Mouse (Mus musculus): ENCODE results near the gene Gnb1.
"Not testable (repeated sequence)": the region's sequence is repeated elsewhere in the genome, so short reads cannot be mapped to it uniquely, and the experiment has no call there.

The Gnb1 gene

DNA sequence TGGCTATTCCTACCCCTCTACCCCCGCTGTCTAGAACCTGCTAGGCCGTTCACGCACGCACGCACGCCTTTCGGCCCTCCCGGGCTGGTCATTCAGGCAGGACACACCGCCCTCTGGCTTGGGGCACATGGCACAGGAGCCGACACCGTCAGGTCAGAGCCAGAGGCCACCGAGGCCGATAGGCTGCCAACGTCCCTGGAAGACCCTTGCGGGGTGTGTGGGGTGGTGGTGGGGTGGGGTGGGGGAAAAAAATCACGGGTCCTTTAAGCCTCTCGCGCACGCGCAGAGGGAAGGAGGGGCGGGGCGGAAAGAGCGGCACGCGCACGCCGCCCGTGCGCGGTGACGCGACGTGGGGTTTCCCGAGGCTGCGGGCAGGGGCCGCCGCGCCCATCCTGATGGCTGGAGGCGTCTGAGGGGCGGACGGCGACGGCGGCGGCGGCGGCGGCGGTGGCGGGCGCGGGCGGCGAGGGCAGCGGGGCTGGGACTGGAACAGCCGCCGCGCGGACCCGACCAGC, at the start of gene Gnb1:
Gnb1 (plus strand) TSS at position 372 of the 515 bp plus-strand sequence.
- DNase-seq (ENCODE audit: low read depth, low spot score) = peak; percentile 88

DNA sequence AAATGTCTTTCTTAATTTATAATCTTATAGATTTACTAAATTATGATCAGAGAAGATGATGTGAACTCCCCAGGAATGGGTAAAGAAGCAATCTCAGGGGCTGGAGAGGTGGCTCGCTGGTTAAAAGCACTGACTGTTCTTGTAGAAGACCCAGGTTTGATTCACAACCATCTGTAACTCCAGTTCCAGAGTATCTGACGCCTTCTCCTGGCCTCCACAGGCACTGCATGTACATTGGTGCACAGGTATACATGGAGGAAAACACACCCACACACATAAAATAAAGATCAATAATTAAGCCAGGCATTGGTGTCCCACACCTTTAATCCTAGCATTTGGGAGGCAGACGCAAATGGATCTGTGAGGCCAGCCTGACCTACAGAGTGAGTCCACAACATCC, 48.4 kb upstream of the Gnb1 start:
- no peak for DNase-seq (ENCODE audit: low read depth, low spot score)

DNA sequence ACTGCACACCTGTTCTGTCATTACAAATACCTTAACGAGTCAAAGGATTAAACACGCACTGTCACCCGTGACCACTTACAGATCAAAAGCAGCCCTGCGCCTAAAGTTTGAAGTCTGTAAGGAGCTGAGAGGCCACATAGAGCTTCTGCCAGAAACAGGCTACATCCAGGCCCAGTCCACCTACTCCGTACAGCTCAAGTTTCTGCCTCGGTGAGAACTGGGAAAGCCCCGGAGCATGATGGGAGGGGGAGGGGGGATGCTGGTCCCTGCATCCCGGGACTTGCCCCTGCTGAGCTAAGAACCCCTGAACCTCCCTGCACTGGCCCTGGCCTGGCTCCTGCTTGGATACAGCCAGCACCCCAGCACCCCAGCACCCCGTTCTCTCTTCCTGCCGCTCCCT, 39.6 kb upstream of the Gnb1 start:
- DNase-seq (ENCODE audit: low read depth, low spot score) = no peak

DNA sequence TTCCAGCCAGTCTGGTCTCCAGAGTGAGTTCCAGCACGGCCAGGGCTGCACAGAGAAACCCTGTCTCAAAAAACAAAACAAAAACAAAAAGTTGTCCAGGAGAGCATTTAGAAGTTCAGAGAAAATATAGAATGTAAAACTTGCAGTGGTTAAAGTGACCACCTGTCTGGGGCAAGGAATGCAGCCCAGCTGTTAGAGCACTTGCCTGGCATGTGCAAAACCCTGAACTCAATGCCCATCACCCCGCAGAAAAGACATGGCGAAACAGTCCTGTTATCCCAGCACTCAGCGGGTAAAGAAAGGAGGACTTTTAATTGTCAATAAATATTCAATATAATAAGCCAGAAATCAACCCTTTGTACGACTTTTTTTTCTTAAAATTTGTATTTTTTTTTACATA, 32.6 kb upstream of the Gnb1 start:
- no peak for DNase-seq (ENCODE audit: low read depth, low spot score)

DNA sequence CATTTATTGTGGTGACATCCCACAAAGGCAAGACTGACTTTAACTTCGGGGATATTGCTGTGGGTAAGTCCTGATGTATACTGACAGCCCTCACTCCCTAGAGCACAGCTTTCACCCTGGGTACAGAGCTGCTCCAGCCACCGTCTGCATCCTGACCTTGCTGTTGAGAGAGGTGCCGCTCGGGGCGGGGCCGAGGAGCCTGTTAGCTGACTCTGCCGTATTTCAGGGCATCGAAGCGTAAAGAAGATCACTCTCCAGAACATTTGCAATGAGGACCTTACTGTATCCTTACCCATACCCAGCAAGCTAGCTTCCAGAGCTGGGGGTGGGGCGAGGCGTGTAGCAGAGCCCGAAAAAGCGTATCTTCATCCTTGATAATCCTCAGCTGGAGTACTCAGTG, 28.1 kb upstream of the Gnb1 start:
- no peak for DNase-seq (ENCODE audit: low read depth, low spot score)

DNA sequence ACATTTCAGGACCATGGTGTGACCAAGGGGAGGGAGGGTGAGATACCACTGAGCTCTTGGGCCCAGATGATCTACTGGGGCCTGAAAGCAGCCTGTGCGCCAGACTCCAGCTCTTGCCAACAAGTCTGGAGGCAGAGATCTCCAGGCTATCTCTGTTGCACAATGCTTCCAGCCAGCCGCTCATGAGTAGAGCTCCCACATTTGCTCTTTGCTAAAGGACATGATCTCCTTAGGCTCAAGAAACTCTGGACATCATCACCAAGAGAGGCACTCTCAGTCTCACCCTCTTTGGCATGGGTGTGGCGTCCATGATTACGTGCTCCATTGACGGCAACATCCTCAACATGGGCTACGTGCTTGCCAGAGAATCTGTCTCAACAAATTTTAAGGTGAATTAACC, 27.6 kb upstream of the Gnb1 start:
- DNase-seq (ENCODE audit: low read depth, low spot score) = no peak

DNA sequence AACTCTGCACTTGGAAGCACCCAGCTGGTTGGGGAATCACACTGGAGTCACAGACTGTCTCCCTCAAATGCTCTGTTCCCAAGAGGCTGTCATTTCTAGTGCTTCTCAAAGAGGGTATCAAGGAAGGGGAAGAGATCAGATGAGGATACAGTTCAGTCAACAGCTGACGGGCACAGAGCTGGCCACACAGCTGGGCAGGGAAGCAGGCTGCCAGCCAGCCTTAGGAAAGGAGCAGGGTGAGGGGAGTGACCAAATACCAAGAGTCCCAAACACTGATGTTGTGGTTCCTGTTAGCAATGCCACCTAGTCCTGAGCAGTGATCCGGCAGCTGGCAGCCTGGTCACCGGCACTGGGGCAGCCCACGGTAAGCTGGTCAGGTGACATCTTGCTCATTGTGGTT, 27.1 kb upstream of the Gnb1 start:
- no peak for DNase-seq (ENCODE audit: low read depth, low spot score)

DNA sequence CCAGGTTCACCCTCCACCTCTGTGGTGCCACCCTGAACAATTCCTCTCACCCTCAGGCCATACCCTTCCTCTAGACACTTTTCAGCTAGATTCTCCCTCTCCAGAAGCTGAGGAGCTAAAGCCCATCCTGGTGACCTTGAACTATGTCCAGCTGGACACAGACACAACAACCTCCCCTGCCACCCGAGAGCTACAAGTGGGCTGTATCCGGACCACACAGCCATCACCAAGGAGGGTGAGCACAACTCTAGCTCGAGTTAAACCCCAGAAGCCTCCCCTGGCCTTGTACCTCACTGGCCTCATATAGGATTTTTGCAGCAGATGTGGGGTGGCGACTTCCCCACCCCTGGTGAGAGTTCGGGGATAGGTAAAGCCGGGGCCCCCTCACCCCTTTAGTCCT, 25.6 kb upstream of the Gnb1 start:
- DNase-seq (ENCODE audit: low read depth, low spot score) = no peak

DNA sequence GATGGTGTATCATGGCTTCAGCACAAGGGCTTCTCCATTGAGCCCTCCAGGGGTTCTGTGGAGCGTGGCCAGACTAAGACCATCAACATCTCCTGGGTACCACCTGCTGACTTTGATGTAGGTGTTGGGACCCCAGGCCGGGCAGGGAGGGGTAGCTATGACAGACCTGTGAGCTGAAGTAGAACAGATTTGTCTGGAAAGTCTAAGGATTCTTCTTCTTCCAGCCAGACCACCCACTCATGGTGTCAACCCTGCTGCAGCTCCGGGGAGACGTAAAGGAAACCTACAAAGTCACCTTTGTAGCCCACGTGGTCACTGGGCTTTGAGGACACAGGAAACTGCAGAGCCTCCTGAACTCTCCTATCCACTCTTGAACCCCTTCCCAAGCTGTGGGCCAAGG, 25.1 kb upstream of the Gnb1 start:
- no peak for DNase-seq (ENCODE audit: low read depth, low spot score)

DNA sequence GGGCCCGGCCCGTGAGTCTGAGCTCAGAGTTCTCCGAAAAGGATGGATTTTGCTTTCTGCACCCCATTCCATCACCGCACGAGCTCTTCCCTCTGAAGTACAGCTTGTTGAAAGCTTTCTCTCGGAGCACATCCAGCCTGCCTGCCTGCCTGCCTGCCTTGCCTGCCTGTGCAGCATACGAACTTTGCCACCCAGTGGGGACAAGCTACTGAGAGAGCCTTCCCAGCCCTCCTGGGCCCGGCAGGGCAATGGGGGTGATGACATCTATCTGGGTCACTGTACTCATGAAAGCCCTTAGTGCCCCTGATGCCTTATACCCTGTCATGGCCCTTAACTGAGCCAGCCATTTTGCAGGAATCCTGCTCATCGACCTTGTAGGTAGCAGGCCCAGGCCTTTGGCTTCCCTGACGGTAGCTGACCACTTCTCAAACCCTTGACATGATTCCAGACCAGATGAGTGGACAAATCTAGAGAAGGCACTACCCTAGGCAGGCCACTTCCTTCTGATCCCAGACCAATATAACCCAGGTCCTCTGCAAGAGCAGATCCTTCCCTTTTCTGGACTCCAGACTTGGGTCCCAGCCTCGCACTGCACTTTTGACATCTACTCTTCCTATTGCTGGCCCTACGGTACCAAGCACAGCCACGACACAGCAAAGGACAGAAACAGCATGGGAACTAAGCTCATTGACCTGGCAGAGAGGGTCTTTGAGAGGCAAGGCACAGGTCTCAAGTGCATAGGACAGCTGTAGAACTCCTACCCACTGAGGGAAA, 23.7 kb upstream of the Gnb1 start:
- DNase-seq (ENCODE audit: low read depth, low spot score) = no peak

DNA sequence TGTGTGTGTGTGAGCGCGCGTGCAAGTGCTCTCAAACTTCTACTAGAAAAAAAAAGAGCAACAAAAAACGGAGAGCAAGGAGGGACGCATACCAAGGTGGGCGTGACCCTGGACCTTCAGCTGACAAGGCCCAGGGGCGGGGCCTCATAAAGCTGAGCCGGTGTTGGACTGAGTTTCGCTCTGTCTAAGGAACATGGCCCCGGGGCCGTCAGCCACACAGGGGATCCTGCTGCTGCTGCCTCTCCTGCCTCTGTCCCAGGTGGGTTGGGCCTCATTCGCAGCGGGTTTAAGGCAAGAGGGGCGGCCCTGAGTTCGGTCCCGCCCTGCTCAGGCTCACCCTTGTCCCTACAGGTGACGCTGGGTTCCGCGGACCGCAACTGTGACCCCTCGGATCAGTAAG, 22.2 kb upstream of the Gnb1 start, which contains the start of gene Tmem52:
Tmem52 (plus strand) TSS at position 163 of the 400 bp plus-strand sequence.
- DNase-seq (ENCODE audit: low read depth, low spot score) = peak; percentile 81

DNA sequence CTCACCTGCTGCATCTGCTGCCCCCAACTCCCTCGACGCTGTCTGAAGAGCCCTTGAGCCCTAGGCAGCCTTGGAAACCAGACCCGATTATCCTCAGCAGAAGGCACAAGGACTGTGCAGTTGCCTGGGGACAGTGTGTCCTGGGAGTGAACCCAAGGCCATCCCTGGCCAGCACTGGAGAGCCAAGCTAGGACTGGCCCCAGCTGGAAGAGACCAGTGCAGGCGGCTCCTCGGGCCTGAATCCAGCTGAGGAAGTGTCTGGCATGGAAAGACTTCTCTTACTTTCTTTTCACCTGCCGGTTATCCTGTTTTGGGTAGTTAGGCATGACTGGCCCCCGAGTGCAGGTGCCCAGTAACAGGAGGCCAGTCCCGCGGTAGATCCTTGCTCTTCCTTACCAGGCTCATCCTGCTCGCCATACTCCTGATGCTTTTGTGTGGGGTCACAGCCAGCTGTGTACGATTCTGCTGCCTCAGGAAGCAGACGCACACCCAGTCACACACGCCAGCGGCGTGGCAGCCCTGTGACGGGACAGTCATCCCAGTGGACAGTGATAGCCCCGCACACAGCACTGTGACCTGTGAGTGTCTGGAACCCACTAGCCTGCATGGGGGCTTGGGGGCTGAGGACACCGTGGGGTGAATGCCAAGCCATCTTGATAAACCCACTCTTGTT, 21.4 kb upstream of the Gnb1 start:
- peak; percentile 94 for DNase-seq (ENCODE audit: low read depth, low spot score)

DNA sequence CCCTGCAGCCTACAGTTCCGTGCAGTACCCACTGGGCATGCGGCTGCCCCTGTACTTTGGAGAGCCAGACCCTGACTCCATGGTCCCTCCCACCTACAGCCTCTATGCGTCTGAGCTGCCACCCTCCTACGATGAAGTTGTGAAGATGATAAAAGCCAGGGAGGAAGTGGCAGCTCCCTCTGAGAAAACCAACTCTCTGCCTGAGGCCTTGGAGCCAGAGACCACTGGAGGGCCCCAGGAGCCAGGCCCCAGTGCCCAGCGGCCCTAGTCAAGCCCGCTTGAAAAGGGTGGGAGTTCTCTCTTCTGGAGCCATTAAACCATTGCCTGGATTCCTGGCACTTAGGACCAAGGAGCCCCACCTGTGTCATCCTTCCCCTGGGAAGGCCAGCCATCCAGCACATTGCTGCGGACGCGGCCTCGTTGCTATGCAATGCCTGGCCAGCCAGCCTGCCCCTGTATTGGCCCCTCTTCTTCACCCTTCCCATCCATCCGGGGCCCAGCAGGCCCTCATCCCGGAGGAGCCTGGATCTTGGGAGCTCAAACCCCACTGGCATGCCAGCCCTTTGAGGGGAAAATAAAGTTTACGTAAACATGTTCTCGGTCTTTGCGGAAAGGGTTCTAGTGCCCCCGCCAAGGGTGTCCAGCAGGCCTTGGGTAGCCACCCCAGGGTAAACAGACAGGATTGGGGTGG, 20.8 kb upstream of the Gnb1 start:
- DNase-seq (ENCODE audit: low read depth, low spot score) = no peak

DNA sequence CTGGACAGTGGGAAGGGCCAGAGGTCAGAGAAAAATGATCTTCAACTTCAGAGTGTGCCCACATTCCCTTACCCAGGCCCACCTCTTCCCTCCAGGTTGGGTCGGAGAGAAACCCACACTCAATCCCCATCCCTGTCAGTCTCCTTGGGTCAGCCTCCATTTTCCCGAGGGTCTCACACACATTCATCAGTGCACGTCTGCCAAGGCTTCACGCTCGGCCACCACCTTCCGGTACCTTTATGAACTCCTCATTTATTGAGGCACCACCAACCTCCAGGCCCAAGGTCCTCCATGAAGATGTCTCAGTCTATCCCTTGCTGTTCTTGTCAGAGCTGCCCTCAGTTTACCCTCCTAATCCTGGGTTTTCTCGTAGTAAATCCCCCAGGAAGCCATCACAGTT, 20.2 kb upstream of the Gnb1 start:
- no peak for DNase-seq (ENCODE audit: low read depth, low spot score)

DNA sequence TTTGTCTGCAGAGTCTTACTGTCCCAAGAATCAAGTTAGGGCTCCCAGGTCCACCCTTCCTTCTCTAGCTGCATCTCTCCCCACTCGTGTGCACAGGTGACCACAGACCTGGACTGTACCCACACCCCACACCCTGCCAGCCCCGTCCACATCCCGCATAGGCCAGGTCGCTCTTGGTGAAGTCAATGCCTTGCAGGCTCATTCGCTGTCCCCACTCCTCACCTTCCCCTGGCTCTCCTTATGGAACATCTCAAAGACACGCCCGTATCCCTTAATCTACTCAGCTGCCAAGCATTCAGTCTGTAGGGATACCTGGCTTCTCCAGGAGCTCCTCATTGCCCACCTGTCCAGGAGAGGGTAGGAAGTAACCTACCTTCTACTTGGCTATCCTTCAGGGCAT, 19.8 kb upstream of the Gnb1 start:
- no peak for DNase-seq (ENCODE audit: low read depth, low spot score)

DNA sequence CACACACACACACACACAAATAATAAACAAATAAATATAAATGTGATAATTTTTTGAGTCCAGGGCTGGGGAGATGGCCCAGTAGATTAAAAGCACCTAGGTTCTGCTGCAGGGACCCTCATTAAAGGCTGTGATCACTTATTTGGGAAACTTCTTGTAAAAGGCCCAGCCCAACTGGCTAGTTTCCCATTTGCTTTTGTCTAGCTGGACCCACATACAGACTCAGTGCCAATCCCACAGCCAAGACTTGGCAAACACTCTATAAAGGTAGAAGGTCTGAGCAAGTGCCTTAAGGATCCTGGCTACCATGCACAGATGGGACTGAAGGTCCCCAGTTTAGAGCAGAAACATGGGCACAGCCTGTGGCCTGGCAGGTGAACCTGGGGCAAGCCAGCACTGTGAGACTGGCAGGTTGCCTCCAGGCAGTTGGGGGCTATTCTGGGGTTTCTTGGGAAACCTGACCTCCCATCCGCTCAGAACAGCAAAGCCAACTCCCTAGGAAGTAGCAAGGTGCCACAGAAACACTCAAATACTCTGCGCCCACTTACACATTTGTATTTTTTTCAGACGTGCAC, 18.4 kb upstream of the Gnb1 start:
- DNase-seq (ENCODE audit: low read depth, low spot score) = peak; percentile 78

DNA sequence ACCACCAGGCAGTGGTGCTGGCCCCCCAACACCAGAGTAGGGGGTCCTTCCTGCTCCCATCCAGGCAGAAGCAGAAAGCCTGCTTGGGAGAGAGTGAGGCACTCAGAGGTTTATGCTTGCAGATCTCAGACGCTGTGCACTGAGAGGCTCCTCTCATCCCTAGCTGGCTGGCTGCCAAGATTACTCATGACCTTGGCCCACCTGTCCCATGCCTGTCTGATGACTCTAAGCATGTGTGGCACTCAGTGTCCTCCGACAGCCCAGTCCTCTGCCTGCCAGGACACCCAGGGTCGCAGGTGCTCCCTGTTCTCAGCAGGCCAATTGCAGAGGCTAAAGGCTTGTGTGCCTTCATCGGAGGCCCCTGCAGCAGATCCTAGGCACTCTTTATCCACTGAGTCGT, 17.8 kb upstream of the Gnb1 start:
- DNase-seq (ENCODE audit: low read depth, low spot score) = peak; percentile 92

DNA sequence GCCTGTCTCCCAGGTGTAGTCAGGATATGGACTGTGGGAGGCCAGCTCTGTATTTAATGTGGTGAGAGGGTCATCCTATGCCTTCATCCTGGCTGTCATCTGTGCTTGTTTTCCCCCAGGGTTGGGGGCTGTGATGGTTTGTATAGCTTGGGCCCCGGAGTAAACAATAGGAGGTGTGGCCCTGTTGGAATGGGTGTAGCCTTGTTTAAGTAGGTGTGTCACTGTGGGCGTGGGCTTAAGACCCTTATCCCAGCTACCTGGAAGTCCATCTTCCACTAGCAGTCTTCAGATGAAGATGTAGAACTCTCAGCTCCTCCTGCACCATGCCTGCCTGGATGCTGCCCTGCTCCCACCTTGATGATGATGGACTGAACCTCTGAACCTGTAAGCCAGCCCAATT, 17.4 kb upstream of the Gnb1 start:
- not testable (repeated sequence) for DNase-seq (ENCODE audit: low read depth, low spot score)

DNA sequence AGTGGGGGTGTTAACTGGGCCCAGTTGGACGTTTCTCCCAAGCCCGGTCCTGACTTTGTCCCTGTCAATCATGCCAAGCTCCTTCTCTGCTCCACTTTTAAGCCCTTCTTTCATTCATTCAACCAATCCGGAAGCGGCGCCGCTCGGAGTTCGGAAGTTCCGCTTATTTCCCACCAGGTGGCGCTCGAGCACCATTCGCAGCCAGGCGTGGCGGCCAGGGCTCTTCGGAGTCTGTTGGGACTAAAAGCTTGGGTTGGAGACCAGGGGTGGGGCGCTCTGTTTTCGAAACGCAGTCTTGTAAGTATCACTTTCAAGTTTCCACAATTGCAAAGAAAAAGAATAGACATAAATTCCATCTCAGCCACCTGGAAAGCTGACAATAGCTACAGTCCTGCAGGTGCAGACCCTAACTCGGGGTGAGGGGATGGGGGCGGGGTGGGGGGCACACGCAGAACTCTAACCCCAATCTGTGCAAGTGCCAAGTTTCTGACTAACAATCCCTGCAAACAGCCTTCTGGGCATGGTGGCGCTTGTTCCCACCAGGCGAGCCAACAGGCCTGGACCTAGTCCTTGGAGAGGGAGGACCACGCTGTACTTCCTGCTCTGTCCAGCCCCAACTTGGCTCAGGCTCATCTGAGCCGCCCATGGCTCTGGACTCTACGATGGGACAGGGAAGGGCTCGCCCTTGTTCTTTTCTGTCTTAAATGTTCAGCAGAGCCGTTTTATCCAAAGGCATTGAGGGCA, 9.6 kb upstream of the Gnb1 start:
- peak; percentile 85 for DNase-seq (ENCODE audit: low read depth, low spot score)

DNA sequence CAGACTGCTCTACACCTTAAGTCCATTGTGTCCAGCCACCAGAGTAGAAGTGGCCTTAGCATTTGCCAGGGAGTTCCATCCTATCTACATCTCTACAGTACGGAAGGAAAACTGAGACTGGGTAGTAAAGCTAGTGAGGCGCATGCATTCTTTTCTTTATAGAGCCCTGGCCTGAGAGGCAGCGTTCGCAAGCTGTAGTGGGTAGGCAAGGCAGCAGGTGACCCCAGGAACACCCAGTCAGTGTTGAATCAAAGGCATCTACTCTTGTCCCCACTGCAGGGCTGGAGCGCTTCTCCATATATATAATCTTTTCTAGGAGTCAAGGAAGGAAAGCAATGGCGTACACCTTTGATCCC, 9.1 kb upstream of the Gnb1 start:
- DNase-seq (ENCODE audit: low read depth, low spot score) = no peak

DNA sequence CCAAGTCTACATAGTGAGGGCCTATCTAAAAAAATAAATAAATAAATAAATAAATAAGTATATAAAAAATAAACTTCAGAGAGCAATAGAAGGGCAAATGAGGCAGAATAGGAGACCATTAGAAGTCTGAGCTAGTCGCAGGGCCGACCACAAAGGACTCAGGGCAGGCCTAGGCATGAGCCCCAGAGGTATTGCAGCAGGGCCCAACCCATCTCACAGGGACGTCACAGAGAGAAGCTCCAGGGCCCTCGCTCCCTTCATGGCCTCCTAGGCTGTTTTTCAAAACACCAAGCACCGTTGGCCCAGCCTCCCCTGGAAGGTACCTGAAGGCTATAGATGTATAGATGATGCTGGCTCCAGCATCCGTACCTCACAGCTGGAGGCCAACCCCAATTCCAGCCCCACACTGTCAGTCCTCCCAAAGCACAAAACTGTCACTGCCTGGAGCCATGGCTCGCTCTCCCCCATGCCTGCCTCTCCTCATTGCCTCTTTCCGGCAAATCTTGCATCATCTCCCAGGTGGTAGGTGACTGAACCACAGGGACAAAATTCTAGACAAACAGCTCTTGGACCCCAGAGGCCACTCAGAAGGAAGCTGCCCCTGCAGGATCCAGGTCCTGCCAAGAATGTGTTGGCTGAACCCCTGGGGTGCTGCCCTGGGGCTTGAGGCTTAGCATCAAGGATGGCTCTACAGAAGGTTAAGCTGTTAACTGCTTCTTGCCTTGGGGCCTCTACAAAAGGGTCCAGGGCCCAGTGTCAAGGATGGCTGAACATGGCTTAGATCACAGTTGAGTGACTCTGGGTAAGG, 8.2 kb upstream of the Gnb1 start:
- no peak for DNase-seq (ENCODE audit: low read depth, low spot score)

Data from skeletal muscle tissue, adult 2 months (tissue).